Mouse (Mus musculus) stomach, postnatal 0 days (tissue): ENCODE measurements around the gene Pofut1. TPM values are rescaled to one million over a fixed set of nuclear protein-coding genes. Genes with fewer than 3 reads are reported as not detected.

Experiments used
- ATAC-seq: fragments of 200-750 bp; cut with Nextera tagmentation; 2 replicates; pipeline ENCODE4 v1.8.0; 2017; ENCODE audit not compliant: low FRiP score, low TSS enrichment
- DNase-seq: peaks from one replicate; pipeline ENCODE4 v3.0.0-alpha.2; 2016; ENCODE audit warnings: low spot score
- H3K27ac ChIP-seq: fragments of 300-500 bp; sonication (generic); replicated peaks from 2 replicates; pipeline ENCODE4 v1.5.1; 2014; ENCODE audit warnings: mild to moderate bottlenecking, control low read depth
- H3K27me3 ChIP-seq: fragments of 300-500 bp; sonication (generic); 2 replicates; pipeline ENCODE4 v1.6.1; 2014; ENCODE audit warnings: low read length; ENCODE audit not compliant: control insufficient read depth, insufficient read depth
- H3K36me3 ChIP-seq: fragments of 300-500 bp; sonication (generic); 2 replicates; pipeline ENCODE4 v1.6.1; 2014; ENCODE audit warnings: low read length, mixed read lengths; ENCODE audit not compliant: control insufficient read depth, insufficient read depth
- H3K4me1 ChIP-seq: fragments of 300-500 bp; sonication (generic); replicated peaks from 2 replicates; pipeline ENCODE4 v1.6.1; 2014; ENCODE audit warnings: antibody characterized with exemption; ENCODE audit not compliant: control insufficient read depth, insufficient read depth
- H3K4me2 ChIP-seq: fragments of 300-500 bp; sonication (generic); replicated peaks from 2 replicates; pipeline ENCODE4 v1.6.1; 2014; ENCODE audit warnings: low read depth, mild to moderate bottlenecking, control low read depth, moderate library complexity
- H3K4me3 ChIP-seq: fragments of 300-500 bp; sonication (generic); 2 replicates; pipeline ENCODE4 v1.5.1; 2014; ENCODE audit warnings: low read depth, low read length, control low read depth
- H3K9ac ChIP-seq: fragments of 300-500 bp; sonication (generic); 2 replicates; pipeline ENCODE4 v1.6.1; 2014; ENCODE audit warnings: mild to moderate bottlenecking, low read length, control low read depth, mixed read lengths
- H3K9me3 ChIP-seq: fragments of 300-500 bp; sonication (generic); 2 replicates; pipeline ENCODE4 v1.6.1; 2016; ENCODE audit warnings: low read length; ENCODE audit not compliant: control insufficient read depth
- CTCF ChIP-seq: IDR thresholded peaks from 2 replicates; pipeline ENCODE4 v1.5.1; 2016; ENCODE audit warnings: antibody characterized with exemption, low read depth, mild to moderate bottlenecking, moderate library complexity
- EP300 ChIP-seq: optimal IDR thresholded peaks from 2 replicates; pipeline ENCODE3; 2016; ENCODE audit warnings: antibody characterized with exemption
- WGBS: fragments of 180-500 bp; shearing (Covaris S2); extraction: QIAGEN DNeasy Blood & Tissue Kit; methylation state at CpG from one replicate; pipeline ENCODE4 v1.1.7; 2014; 5-methylcytosine and 5-hydroxymethylcytosine counted together
- polyA plus RNA-seq: library from polyadenylated mRNA; unstranded; fragments of >200 nt; fragmentation: Nextera tagmentation; extraction: Ambion mirVana; gene quantifications from 2 replicates; pipeline ENCODE4 v1.2.1, GENCODE M21; 2015

Gene Pofut1
- polyA plus RNA-seq, 1 experiment from 2014 or later: 2.6 TPM

DNA sequence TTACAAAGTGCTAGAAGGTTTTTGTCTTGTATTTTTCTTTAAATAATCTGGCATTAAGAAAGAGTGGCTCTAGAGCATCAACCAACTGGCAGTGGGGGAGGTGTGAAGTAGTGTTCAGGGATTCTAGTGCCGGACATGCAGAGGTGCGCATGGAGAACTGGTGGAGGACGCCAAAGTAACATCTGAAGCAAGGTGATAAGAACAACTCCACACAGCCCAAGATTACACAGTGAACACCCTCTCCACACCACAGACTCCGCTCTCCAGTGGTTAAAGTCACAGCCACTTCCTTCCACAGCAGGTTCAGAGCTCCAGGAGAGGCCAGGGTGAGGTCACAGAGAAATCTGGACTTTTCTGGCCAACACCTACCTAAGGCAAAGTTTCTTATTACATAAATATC, 13.4 kb upstream of the Pofut1 start:
- peak; percentile 51; the same call in 1 of the 2 replicates for ATAC-seq
- TF ChIP-seq EP300: no peak
- TF ChIP-seq CTCF: no peak

DNA sequence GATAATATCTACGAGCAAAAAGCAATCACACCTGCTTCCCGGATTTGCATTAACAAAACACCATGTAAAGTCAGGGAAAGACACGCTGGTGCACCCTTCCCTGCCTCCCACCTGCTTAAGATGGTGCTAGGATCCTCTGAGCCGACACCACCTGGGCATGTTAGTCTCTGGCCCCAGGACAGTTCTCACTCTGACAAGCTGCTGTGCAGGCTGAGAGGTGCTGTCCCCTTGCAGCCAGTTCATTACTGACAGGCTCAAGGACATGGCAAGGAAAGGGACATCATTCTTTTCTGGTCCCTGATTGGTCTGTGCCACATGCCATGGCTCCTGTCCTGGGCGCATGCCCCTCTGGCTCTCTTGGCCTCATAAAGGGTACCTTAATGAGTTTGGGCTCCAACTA, 12.8 kb upstream of the Pofut1 start:
- no peak overlapping the region for H3K9ac ChIP-seq
- peaks cover 22% of the 10 kb centered on the region for H3K36me3 ChIP-seq
- H3K27ac ChIP-seq: no peak overlapping the region

More for the DNA sequence above, 13.4 kb upstream of the Pofut1 start:
- no peak for DNase-seq
- peaks cover 22% of the 10 kb centered on the region for H3K36me3 ChIP-seq
- no peak overlapping the region for H3K9ac ChIP-seq
- peaks cover 3% of the 10 kb centered on the region; the same call in 1 of the 2 replicates for H3K4me1 ChIP-seq
- no peaks in the 10 kb centered on the region for H3K27me3 ChIP-seq
- no peaks in the 10 kb centered on the region for H3K9me3 ChIP-seq
- 89% methylated on average over 4 of the region's 4 CpGs for WGBS
- H3K4me2 ChIP-seq: no peak overlapping the region
- H3K27ac ChIP-seq: no peak overlapping the region
- no peak overlapping the region for H3K4me3 ChIP-seq

DNA sequence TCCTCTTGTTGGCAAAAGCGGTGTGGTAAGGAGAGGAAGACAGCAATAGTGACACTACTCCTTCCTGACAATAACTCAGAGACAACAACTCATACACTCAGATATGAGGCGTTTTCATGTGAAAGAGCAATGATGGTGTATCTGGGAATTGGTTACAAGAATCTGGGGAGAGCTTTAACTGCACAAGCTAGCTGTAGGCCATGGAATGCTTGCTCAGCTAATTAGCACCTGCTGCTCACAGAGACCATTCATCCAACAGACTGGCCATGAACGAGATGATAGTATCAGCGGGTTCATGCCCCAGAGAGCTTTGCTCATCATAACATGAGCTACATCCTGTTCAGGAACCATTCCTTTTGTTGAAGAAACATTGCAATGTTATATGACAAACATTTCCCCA, 4.1 kb upstream of the Pofut1 start:
- ATAC-seq (no peak), DNase-seq (no peak)
- Histone ChIP-seq H3K27ac (peak overlapping the region; percentile 84), H3K4me1 (peaks cover 10% of the 10 kb centered on the region), H3K4me3 (no peak overlapping the region), H3K36me3 (peaks cover 10% of the 10 kb centered on the region), H3K4me2 (peak overlapping the region; percentile 31; the same call in 1 of the 2 replicates), H3K27me3 (no peaks in the 10 kb centered on the region), H3K9me3 (no peaks in the 10 kb centered on the region), H3K9ac (0 out of 2 replicates have a peak overlapping the region, but pooled peaks have one; percentile 13)
- TF ChIP-seq CTCF: no peak
- no peak for TF ChIP-seq EP300
- 54% methylated on average over 4 of the region's 4 CpGs for WGBS

More for the DNA sequence above, 12.8 kb upstream of the Pofut1 start:
- DNase-seq (no peak), ATAC-seq (no peak)
- no peak for TF ChIP-seq EP300
- TF ChIP-seq CTCF: no peak
- no peak overlapping the region for H3K4me3 ChIP-seq
- no peak overlapping the region for H3K4me2 ChIP-seq
- WGBS: 78% methylated on average over 5 of the region's 5 CpGs
- peaks cover 3% of the 10 kb centered on the region; the same call in 1 of the 2 replicates for H3K4me1 ChIP-seq
- no peaks in the 10 kb centered on the region for H3K27me3 ChIP-seq
- no peaks in the 10 kb centered on the region for H3K9me3 ChIP-seq

DNA sequence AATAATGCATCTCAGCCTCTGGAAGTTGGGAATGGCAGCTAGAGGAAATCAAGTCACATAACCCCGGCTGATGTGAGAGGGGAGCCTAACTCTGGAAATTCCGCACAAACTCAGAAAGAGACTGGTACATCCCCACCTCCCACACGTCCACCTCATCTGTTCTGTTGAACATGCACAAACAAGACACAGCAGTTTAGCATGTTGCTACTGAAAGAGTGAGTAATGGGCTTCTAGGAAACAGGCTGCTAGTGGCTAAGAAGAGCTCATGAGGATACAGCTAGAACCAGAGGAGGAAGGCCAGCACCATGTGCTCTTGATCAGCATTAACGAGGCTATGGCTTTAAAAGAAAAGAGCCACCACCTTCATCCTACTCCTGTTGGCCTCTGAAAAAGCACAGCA, 3.4 kb upstream of the Pofut1 start:
- H3K4me2 ChIP-seq: peak overlapping the region; percentile 31

DNA sequence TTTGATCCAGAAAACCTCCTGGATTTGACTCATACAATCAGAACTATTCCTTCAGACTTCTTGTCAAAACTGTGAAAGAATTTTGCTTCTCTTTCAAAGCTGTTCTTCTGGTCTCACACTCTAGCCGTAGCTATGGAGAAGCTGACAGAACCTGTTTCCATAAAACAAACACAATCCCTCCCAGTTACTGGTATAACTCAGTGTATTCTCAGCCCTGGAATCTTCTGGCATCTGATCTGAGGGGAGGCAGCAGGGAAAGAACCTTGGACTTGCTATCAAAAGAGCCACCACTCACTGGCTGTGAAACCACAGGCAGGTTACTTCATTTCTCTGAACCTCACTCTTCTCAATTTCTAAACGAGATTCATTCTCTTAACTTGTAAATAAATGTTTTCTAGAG, 2.9 kb upstream of the Pofut1 start:
- WGBS: 39% methylated on average over 2 of the region's 2 CpGs
- Histone ChIP-seq H3K9me3 (no peaks in the 10 kb centered on the region), H3K36me3 (peaks cover 6% of the 10 kb centered on the region; the same call in 1 of the 2 replicates), H3K27ac (peak overlapping the region; percentile 84), H3K4me1 (peaks cover 10% of the 10 kb centered on the region), H3K27me3 (no peaks in the 10 kb centered on the region), H3K9ac (no peak overlapping the region), H3K4me2 (peak overlapping the region; percentile 90), H3K4me3 (no peak overlapping the region)
- TF ChIP-seq EP300: no peak
- no peak for TF ChIP-seq CTCF
- ATAC-seq: peak; percentile 59
- DNase-seq: peak; percentile 69

More for the DNA sequence above, 3.4 kb upstream of the Pofut1 start:
- Histone ChIP-seq H3K9me3 (no peaks in the 10 kb centered on the region), H3K36me3 (peaks cover 6% of the 10 kb centered on the region; the same call in 1 of the 2 replicates), H3K4me1 (peaks cover 10% of the 10 kb centered on the region), H3K4me3 (no peak overlapping the region), H3K27me3 (no peaks in the 10 kb centered on the region), H3K27ac (peak overlapping the region; percentile 84), H3K9ac (no peak overlapping the region)
- ATAC-seq (no peak), DNase-seq (no peak)
- WGBS: 57% methylated on average over 4 of the region's 4 CpGs
- no peak for TF ChIP-seq CTCF
- TF ChIP-seq EP300: no peak

DNA sequence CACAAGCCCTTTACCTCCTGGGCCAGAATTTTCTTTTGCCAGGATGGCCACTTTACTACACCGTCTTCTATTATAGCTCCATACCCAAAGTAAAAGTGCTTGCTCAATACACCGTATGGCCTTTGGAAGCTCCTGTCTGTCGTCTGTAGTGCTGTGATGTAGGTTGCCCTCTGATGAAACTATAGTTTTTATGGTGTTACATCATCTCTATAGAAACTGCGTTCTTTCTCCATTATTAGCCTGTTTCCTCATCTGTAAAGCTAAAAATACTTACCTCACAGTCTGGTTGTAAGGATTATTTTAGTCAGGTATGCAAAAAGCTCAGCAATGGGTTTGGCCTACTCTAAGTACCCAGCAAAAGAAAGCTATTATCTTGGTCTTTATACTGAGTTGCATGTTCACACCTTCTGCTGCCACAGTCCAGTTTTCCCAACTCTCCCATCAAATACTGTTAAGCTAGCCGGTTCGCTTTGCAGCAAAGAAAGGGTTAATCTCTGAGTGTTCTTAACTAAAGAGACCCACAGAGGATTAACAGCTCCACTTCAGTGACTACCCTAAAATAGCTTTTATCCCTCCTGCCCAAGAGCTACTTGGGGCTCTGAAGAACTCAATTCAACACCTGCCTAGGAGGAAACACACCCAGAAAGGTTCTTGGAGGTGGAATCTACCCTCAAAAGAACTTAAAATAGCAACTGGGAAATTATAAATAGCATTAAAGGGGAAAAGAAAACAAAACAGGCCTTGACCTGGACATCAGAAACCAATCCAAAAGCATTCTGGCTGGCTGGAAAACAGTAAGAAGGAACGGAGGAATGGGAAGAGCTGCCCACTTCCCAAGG, 2.1 kb upstream of the Pofut1 start:
- H3K9me3 ChIP-seq: no peaks in the 10 kb centered on the region
- peak overlapping the region; percentile 99 for H3K9ac ChIP-seq
- H3K27me3 ChIP-seq: no peaks in the 10 kb centered on the region
- peaks cover 10% of the 10 kb centered on the region for H3K4me1 ChIP-seq
- 43% methylated on average over 7 of the region's 7 CpGs for WGBS
- H3K27ac ChIP-seq: peak overlapping the region; percentile 98
- no peak for DNase-seq
- peak overlapping the region; percentile 99 for H3K4me3 ChIP-seq
- no peak for ATAC-seq
- TF ChIP-seq CTCF (no peak), EP300 (peak; percentile 27)
- peaks cover 6% of the 10 kb centered on the region; the same call in 1 of the 2 replicates for H3K36me3 ChIP-seq
- peak overlapping the region; percentile 90 for H3K4me2 ChIP-seq
